Mouse (Mus musculus) hindbrain, embryonic 13.5 days (tissue): ENCODE measurements around the gene Cldn20. TPM values are rescaled to one million over a fixed set of nuclear protein-coding genes. Genes with fewer than 3 reads are reported as not detected.

Experiments
- ATAC-seq: fragments of 200-750 bp; cut with Nextera tagmentation; 2 replicates; pipeline ENCODE4 v1.8.0; 2017; ENCODE audit warnings: moderate TSS enrichment; ENCODE audit not compliant: low FRiP score
- H3K27ac ChIP-seq: fragments of 300-500 bp; sonication (generic); 2 replicates; pipeline ENCODE4 v1.5.1; 2015; ENCODE audit warnings: inconsistent platforms, mild to moderate bottlenecking, moderate library complexity
- H3K27me3 ChIP-seq: fragments of 300-500 bp; sonication (generic); 2 replicates; pipeline ENCODE4 v1.6.1; 2015; ENCODE audit warnings: mild to moderate bottlenecking, inconsistent platforms
- H3K36me3 ChIP-seq: fragments of 300-500 bp; sonication (generic); 2 replicates; pipeline ENCODE4 v1.6.1; 2015; ENCODE audit warnings: mild to moderate bottlenecking, inconsistent platforms
- H3K4me1 ChIP-seq: fragments of 300-500 bp; sonication (generic); replicated peaks from 2 replicates; pipeline ENCODE4 v1.6.1; 2015; ENCODE audit warnings: inconsistent platforms
- H3K4me2 ChIP-seq: fragments of 300-500 bp; sonication (generic); 2 replicates; pipeline ENCODE4 v1.6.1; 2015; ENCODE audit warnings: inconsistent platforms, mild to moderate bottlenecking, moderate library complexity
- H3K4me3 ChIP-seq: fragments of 300-500 bp; sonication (generic); 2 replicates; pipeline ENCODE4 v1.5.1; 2015; ENCODE audit warnings: mild to moderate bottlenecking, inconsistent platforms
- H3K9ac ChIP-seq: fragments of 300-500 bp; sonication (generic); 2 replicates; pipeline ENCODE4 v1.6.1; 2015; ENCODE audit warnings: mild to moderate bottlenecking, inconsistent platforms
- H3K9me3 ChIP-seq: fragments of 300-500 bp; sonication (generic); 2 replicates; pipeline ENCODE4 v1.6.1; 2016; ENCODE audit warnings: inconsistent platforms
- WGBS: fragments of 180-500 bp; shearing (Covaris S2); methylation state at CpG from one replicate; pipeline ENCODE4 v1.1.7; 2015; 5-methylcytosine and 5-hydroxymethylcytosine counted together
- polyA plus RNA-seq: library from polyadenylated mRNA; unstranded; fragments of >200 nt; fragmentation: Nextera tagmentation; extraction: Ambion mirVana; gene quantifications from 2 replicates; pipeline ENCODE4 v1.2.1, GENCODE M21; 2015

Gene Cldn20
- polyA plus RNA-seq, 1 experiment from 2014 or later: 0.27 TPM

DNA sequence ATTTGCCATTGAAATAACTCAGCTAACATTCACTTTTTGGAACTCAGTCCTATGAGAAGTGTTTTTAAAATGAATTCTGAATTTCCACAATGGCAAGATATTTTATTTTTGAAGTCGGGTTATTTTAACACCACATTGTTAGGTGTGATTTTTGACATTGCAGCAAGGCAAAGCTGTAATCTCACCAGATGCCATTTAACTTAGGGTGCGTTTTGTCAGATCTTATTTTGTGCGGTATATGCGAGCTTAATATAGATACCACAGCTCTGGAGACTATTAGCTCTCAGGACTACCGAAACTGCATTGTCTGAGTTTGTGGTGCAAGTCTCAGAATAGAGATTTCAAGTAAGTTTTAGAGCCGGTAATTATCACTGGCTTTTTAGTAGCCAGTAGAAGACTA, 32.3 kb upstream of the Cldn20 start:
- ATAC-seq: no peak
- Histone ChIP-seq H3K27ac (no peak overlapping the region), H3K36me3 (no peaks in the 10 kb centered on the region), H3K9me3 (no peaks in the 10 kb centered on the region), H3K4me1 (no peaks in the 10 kb centered on the region), H3K4me2 (no peak overlapping the region), H3K27me3 (no peaks in the 10 kb centered on the region), H3K9ac (no peak overlapping the region), H3K4me3 (no peak overlapping the region)
- WGBS: 95% methylated on average over 6 of the region's 6 CpGs

DNA sequence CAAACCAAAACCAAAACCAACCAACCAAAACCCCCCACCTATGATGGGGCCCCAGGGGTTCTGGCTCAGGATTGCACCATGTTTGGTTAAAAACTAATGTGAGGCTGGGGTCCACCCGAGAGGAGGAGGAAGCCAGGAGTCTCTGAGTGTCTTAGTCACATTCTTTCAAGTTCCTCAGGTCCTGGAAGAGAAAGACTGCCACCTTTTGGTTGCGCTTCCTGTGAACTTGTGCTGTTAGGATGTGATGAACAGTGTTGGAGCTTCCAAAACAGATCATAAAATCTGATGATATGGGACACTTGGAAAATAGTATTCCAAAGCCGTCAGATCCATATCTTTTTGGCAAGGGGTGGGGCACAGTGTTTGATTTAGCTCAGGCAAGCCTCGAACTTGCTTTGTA, 31.4 kb upstream of the Cldn20 start:
- H3K4me1 ChIP-seq: no peaks in the 10 kb centered on the region
- ATAC-seq: no peak
- no peaks in the 10 kb centered on the region for H3K36me3 ChIP-seq
- H3K9ac ChIP-seq: no peak overlapping the region
- H3K9me3 ChIP-seq: no peaks in the 10 kb centered on the region
- H3K4me2 ChIP-seq: no peak overlapping the region
- WGBS: 93% methylated on average over 4 of the region's 4 CpGs
- H3K27ac ChIP-seq: no peak overlapping the region
- no peaks in the 10 kb centered on the region for H3K27me3 ChIP-seq
- no peak overlapping the region for H3K4me3 ChIP-seq

DNA sequence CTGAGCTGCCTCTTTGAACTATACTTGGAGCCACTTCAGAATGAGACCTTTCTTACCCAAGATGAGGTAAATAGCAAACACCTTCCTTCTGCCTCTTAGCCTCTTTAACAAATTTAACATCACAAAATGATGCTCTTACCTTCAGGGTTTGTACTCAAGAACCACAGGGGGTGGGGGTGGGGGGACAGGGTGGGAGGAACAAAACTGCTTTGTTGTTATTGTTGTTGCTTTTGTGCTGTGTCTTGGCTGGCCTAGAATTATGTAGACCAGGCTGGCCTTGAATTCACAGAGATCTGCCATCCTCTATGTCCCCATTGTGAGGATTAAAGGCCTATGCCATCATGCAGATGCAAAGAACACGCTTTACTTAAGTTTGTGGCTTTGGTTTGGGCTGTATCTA, 26.6 kb upstream of the Cldn20 start:
- Histone ChIP-seq H3K4me1 (no peaks in the 10 kb centered on the region), H3K4me2 (no peak overlapping the region), H3K27me3 (no peaks in the 10 kb centered on the region), H3K36me3 (no peaks in the 10 kb centered on the region), H3K9me3 (no peaks in the 10 kb centered on the region), H3K4me3 (no peak overlapping the region), H3K9ac (no peak overlapping the region), H3K27ac (no peak overlapping the region)
- 75% methylated on average over 1 of the region's 1 CpGs for WGBS
- ATAC-seq: no peak

DNA sequence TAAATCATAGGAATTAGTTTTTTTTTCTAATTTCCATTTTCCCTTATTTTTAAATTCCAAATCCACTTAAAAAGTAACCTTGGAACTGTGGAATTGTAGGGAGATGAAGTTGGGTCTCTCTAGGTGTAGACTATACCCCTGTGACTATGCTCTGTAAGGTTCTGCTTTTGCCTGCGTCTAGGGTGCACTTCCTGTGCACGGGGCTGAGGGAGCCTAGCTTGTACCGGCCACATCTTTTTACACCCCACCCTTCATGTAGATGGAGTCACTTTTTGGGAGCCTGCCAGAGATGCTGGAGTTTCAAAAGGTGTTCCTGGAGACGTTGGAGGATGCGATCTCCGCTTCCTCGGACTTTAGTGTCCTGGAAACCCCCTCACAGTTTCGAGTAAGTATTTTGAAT, 25.8 kb upstream of the Cldn20 start:
- Histone ChIP-seq H3K4me2 (no peak overlapping the region), H3K27ac (no peak overlapping the region), H3K9ac (no peak overlapping the region), H3K9me3 (no peaks in the 10 kb centered on the region), H3K36me3 (no peaks in the 10 kb centered on the region), H3K27me3 (no peaks in the 10 kb centered on the region), H3K4me1 (no peaks in the 10 kb centered on the region), H3K4me3 (no peak overlapping the region)
- no peak for ATAC-seq
- WGBS: 95% methylated on average over 8 of the region's 8 CpGs

DNA sequence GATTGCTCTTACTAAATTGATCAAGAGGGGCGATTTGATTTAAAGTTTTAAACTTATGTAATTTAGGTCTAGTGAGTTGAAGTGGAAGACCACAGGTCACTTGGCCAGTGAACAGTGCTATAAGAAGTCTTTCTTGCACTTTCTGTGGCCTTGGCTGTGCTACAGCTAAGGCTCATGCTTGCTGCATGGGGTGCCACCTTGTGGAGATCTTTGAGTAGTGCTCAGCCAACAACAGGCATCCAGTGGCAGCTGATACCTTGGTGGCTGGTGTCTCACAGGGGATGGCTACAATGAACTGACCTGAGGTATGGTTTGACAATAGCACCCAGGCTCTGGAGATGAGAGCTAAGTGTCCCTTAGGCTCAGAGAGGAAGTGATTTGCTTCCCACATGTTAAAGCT, 22.5 kb upstream of the Cldn20 start:
- no peak overlapping the region for H3K4me3 ChIP-seq
- no peaks in the 10 kb centered on the region for H3K9me3 ChIP-seq
- H3K4me2 ChIP-seq: no peak overlapping the region
- H3K9ac ChIP-seq: no peak overlapping the region
- H3K36me3 ChIP-seq: peaks cover 4% of the 10 kb centered on the region
- no peak for ATAC-seq
- H3K27me3 ChIP-seq: no peaks in the 10 kb centered on the region
- no peak overlapping the region for H3K27ac ChIP-seq
- H3K4me1 ChIP-seq: no peaks in the 10 kb centered on the region
- 19% methylated on average over 1 of the region's 1 CpGs for WGBS

DNA sequence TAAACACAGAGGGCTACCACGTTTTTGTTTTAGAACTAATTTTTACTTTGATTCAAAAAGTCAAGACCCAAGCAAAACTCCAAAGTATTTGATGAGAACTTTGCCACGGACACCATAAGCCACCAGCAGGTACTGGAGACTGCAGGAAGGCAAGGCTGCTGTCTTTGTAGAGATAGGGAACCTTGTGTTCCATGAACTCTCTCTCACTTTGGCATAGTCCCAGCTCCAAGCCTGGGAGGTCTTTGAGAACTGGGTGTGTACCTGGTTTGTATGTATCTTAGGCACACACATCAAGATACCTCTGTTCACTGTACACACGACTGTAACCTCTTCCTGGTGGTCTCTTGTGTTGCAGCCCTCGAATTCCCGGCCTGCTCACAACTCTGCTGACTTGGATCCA, 18.0 kb upstream of the Cldn20 start:
- no peak for ATAC-seq
- H3K9me3 ChIP-seq: no peaks in the 10 kb centered on the region
- H3K36me3 ChIP-seq: peaks cover 16% of the 10 kb centered on the region
- no peak overlapping the region for H3K27ac ChIP-seq
- no peak overlapping the region for H3K4me3 ChIP-seq
- H3K9ac ChIP-seq: no peak overlapping the region
- H3K4me1 ChIP-seq: no peaks in the 10 kb centered on the region
- H3K4me2 ChIP-seq: no peak overlapping the region
- H3K27me3 ChIP-seq: no peaks in the 10 kb centered on the region
- WGBS: 88% methylated on average over 5 of the region's 5 CpGs

DNA sequence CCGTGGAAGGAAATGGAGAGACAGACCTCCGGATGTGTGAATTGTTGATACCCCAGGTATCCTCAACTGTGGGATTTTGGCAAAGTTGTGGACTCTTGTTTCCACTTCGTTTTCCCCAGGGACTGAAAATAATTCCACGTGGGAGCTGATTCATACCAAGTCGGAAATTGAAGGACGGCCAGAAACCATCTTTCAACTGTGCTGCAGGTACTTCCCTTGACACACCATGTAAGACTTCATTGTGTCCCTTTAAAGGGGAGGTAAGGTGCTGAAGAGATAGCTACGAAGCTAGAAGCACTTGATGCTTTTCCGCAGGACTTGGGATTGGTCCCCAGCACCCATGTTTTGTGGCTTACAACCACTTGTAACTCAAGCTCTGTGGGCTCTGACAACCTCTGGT, 16.5 kb upstream of the Cldn20 start:
- Histone ChIP-seq H3K27ac (no peak overlapping the region), H3K4me1 (no peaks in the 10 kb centered on the region), H3K36me3 (peaks cover 18% of the 10 kb centered on the region), H3K4me2 (no peak overlapping the region), H3K27me3 (no peaks in the 10 kb centered on the region), H3K4me3 (no peak overlapping the region), H3K9ac (no peak overlapping the region), H3K9me3 (no peaks in the 10 kb centered on the region)
- no peak for ATAC-seq
- 94% methylated on average over 8 of the region's 8 CpGs for WGBS

DNA sequence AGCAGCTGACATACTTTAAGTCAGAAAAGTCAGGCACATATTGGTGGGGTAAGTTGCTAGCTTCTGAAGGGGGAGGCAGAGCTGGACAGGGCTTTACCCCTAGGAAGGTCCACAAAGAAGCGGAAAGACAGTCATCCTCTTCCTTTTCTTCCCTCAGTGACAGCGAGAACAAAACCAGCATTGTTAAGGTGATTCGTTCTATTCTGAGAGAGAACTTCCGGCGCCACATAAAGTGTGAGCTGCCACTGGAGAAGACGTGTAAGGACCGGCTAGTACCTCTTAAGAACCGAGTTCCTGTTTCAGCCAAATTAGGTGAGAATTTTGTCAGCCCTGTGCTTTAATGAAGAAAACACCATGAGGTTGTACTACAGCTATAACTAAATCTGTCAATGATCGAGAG, 15.9 kb upstream of the Cldn20 start:
- ATAC-seq: no peak
- H3K9me3 ChIP-seq: no peaks in the 10 kb centered on the region
- peaks cover 18% of the 10 kb centered on the region for H3K36me3 ChIP-seq
- no peaks in the 10 kb centered on the region for H3K4me1 ChIP-seq
- no peaks in the 10 kb centered on the region for H3K27me3 ChIP-seq
- H3K4me2 ChIP-seq: no peak overlapping the region
- H3K27ac ChIP-seq: no peak overlapping the region
- no peak overlapping the region for H3K4me3 ChIP-seq
- 25% methylated on average over 9 of the region's 9 CpGs for WGBS
- H3K9ac ChIP-seq: no peak overlapping the region

DNA sequence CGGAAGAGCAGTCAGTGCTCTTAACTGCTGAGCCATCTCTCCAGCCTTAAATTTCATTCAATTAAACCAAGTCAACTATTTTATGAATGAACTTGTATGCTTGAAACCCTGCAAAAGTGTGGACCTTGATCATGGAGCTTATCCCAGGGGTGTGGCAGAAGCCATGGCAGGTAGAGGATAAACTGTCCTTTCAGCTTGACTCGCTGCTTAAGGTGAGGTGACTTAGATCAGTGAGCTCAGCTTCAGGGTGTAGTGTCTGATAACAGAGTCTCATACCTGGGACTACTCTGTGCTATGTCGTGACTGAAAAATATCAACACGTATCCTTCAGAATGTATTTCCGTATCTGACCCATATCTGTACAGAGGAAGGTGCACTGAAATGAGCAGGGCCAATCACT, 12.0 kb upstream of the Cldn20 start:
- peaks cover 13% of the 10 kb centered on the region for H3K36me3 ChIP-seq
- H3K9ac ChIP-seq: no peak overlapping the region
- no peak for ATAC-seq
- H3K27me3 ChIP-seq: no peaks in the 10 kb centered on the region
- no peak overlapping the region for H3K4me3 ChIP-seq
- H3K4me1 ChIP-seq: no peaks in the 10 kb centered on the region
- H3K4me2 ChIP-seq: no peak overlapping the region
- H3K9me3 ChIP-seq: no peaks in the 10 kb centered on the region
- 93% methylated on average over 5 of the region's 5 CpGs for WGBS
- no peak overlapping the region for H3K27ac ChIP-seq

DNA sequence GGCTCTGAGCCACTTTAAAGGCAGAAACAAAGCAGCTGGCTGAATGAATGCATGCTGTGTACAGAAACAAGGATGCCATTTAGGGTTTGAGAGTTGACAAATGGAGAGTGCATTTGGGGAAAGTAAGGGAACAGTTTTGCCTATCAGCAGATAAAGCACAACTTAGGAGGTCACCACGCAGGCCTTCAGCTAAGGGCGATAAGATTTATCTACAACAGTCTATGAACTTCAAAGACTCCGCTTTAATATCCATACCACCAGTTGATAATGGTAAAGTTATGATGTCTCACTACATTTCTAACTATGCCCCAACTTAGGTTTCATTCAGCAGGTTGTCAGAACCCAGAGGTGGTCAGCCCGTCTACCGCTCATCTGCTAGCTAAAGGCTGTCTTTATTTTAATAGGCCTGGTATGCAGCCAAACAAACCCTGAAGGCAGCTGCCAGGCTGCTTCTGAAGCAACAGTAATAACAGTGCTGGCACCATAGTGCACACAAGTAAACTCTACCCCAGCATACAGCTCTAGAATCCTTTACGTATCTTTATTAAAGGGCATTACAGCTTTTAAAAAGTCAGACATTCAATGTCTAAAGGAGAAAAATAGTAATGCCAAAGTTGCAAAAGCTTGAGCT, 4.4 kb upstream of the Cldn20 start:
- H3K4me1 ChIP-seq: peaks cover 4% of the 10 kb centered on the region; the same call in 1 of the 2 replicates

DNA sequence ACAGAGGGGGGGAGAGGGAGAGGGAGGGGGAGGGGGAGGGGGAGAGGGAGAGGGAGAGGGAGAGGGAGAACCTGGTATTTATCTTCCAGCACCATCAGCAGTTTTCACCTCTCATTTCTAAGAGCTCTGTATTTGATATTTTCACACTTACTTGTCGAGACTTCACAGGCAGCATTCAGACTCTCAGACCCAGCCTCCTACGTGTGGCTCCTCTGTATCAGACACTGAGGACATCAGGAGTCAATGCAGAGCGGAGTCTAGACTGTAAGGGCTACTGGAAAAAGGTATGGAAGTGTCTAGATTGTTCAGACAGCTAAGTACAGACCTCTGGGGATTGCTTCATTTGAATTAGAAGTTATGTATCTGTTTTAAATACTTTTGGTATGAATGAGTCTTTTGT, 2.8 kb upstream of the Cldn20 start:
- no peak overlapping the region for H3K4me3 ChIP-seq
- no peaks in the 10 kb centered on the region for H3K27me3 ChIP-seq
- H3K4me2 ChIP-seq: no peak overlapping the region
- WGBS: 80% methylated on average over 3 of the region's 3 CpGs
- peaks cover 4% of the 10 kb centered on the region; the same call in 1 of the 2 replicates for H3K4me1 ChIP-seq
- no peak overlapping the region for H3K9ac ChIP-seq
- ATAC-seq: no peak
- H3K9me3 ChIP-seq: no peaks in the 10 kb centered on the region
- no peaks in the 10 kb centered on the region for H3K36me3 ChIP-seq
- H3K27ac ChIP-seq: no peak overlapping the region

More for the DNA sequence above, 4.4 kb upstream of the Cldn20 start:
- H3K4me3 ChIP-seq: no peak overlapping the region
- no peaks in the 10 kb centered on the region for H3K36me3 ChIP-seq
- H3K9ac ChIP-seq: no peak overlapping the region
- H3K27me3 ChIP-seq: no peaks in the 10 kb centered on the region
- no peak for ATAC-seq
- no peak overlapping the region for H3K27ac ChIP-seq
- H3K9me3 ChIP-seq: no peaks in the 10 kb centered on the region
- WGBS: 76% methylated on average over 6 of the region's 6 CpGs
- no peak overlapping the region for H3K4me2 ChIP-seq

DNA sequence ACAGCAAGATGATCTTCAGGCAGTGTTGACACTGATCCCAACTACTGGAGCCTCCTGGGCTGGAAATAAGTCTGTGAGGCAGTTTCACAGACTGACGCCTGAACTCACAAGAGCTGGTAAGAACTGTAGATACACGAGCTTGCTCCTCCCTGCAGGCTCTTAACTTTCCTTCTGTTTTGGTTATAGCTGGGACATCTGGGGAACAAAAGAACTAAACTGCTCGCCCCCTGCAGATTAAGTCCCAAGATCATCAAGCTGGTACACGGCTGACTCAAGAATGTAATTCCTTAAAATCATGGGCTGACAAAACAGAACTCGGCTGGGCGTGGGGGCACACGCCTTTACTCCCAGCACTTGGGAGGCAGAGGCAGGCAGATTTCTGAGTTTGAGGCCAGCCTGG, 1.8 kb upstream of the Cldn20 start:
- H3K9me3 ChIP-seq: no peaks in the 10 kb centered on the region
- no peak overlapping the region for H3K4me3 ChIP-seq
- 79% methylated on average over 7 of the region's 7 CpGs for WGBS

DNA sequence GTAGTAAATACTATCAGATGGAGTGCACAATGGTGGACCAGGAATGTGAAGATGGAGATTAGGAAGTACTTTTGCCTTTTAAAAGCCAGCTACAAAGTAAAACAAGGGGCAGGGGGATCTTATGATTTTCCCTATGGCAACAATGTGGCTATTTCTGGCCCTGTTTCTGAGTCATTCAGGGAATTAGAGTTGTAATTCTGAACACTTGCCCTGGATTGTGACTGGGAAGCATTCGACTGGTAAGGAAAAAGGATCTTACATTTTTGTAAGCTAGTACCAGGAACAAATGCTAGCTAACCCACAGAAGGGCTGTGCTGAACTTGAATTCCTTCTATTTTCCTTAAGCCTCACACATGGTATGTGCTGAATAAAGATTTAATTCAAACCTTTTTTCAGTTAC, 713 bp upstream of the Cldn20 start:
- ATAC-seq: no peak
- Histone ChIP-seq H3K9me3 (no peaks in the 10 kb centered on the region), H3K36me3 (no peaks in the 10 kb centered on the region), H3K27me3 (no peaks in the 10 kb centered on the region), H3K9ac (no peak overlapping the region), H3K4me2 (no peak overlapping the region), H3K4me3 (no peak overlapping the region), H3K4me1 (peaks cover 4% of the 10 kb centered on the region; the same call in 1 of the 2 replicates), H3K27ac (no peak overlapping the region)
- WGBS: 85% methylated on average over 1 of the region's 1 CpGs

More for the DNA sequence above, 1.8 kb upstream of the Cldn20 start:
- Histone ChIP-seq H3K27ac (no peak overlapping the region), H3K27me3 (no peaks in the 10 kb centered on the region), H3K36me3 (no peaks in the 10 kb centered on the region), H3K9ac (no peak overlapping the region), H3K4me2 (no peak overlapping the region), H3K4me1 (peaks cover 4% of the 10 kb centered on the region; the same call in 1 of the 2 replicates)
- ATAC-seq: no peak
